Mouse (Mus musculus) hindbrain, embryonic 15.5 days (tissue): ENCODE measurements around the gene Ciao2a. TPM values are rescaled to one million over a fixed set of nuclear protein-coding genes. Genes with fewer than 3 reads are reported as not detected.
A peak's percentile ranks its signal among the peaks of the same experiment; 100 is the strongest.

Experiments used
- ATAC-seq: fragments of 200-750 bp; cut with Nextera tagmentation; 2 replicates; pipeline ENCODE4 v1.8.0; 2017; ENCODE audit warnings: low read depth, moderate number of reproducible peaks, moderate TSS enrichment; ENCODE audit not compliant: low FRiP score
- H3K27ac ChIP-seq: fragments of 300-500 bp; sonication (generic); replicated peaks from 2 replicates; pipeline ENCODE4 v1.5.1; 2015; ENCODE audit warnings: mild to moderate bottlenecking, inconsistent platforms
- H3K27me3 ChIP-seq: fragments of 300-500 bp; sonication (generic); 2 replicates; pipeline ENCODE4 v1.6.1; 2015; ENCODE audit warnings: control low read depth, inconsistent platforms
- H3K36me3 ChIP-seq: fragments of 300-500 bp; sonication (generic); 2 replicates; pipeline ENCODE4 v1.6.1; 2015; ENCODE audit warnings: control low read depth, inconsistent platforms
- H3K4me1 ChIP-seq: fragments of 300-500 bp; sonication (generic); replicated peaks from 2 replicates; pipeline ENCODE4 v1.6.1; 2015; ENCODE audit warnings: control low read depth, inconsistent platforms
- H3K4me2 ChIP-seq: fragments of 300-500 bp; sonication (generic); 2 replicates; pipeline ENCODE4 v1.6.1; 2015; ENCODE audit warnings: moderate library complexity, mild to moderate bottlenecking, inconsistent platforms
- H3K4me3 ChIP-seq: fragments of 300-500 bp; sonication (generic); 2 replicates; pipeline ENCODE4 v1.5.1; 2015; ENCODE audit warnings: mild to moderate bottlenecking, inconsistent platforms
- H3K9ac ChIP-seq: fragments of 300-500 bp; sonication (generic); 2 replicates; pipeline ENCODE4 v1.6.1; 2015; ENCODE audit warnings: inconsistent platforms
- H3K9me3 ChIP-seq: fragments of 300-500 bp; sonication (generic); 2 replicates; pipeline ENCODE4 v1.6.1; 2016; ENCODE audit warnings: control low read depth, inconsistent platforms
- WGBS: fragments of 180-500 bp; shearing (Covaris S2); methylation state at CpG from one replicate; pipeline ENCODE4 v1.1.7; 2015; 5-methylcytosine and 5-hydroxymethylcytosine counted together
- polyA plus RNA-seq: library from polyadenylated mRNA; unstranded; fragments of >200 nt; fragmentation: Nextera tagmentation; extraction: Ambion mirVana; gene quantifications from 2 replicates; pipeline ENCODE4 v1.2.1, GENCODE M21; 2015

The Ciao2a gene
- polyA plus RNA-seq, result 68.5 and 70.1 TPM in 2 replicates

GRCm38 (mm10) chr9:66126456-66127192 lies at the start of gene Ciao2a, which contains the start of gene Snx1:
Ciao2a (plus strand) TSS chr9:66126611.
Snx1 (minus strand) TSS chr9:66126587.
- peak; percentile 81 for ATAC-seq
- peak within 1 kb of the TSS; percentile 52 for H3K4me3 ChIP-seq
- peak within 1 kb of the TSS; percentile 83 for H3K4me2 ChIP-seq
- H3K9me3 ChIP-seq, result no peaks in the 10 kb centered on the region
- 2% methylated on average over 34 of the region's 34 CpGs for WGBS
- peak within 1 kb of the TSS; percentile 75 for H3K27ac ChIP-seq
- H3K9ac ChIP-seq, result peak within 1 kb of the TSS; percentile 56
- H3K27me3 ChIP-seq, result no peaks in the 10 kb centered on the region
- H3K36me3 ChIP-seq, result 0 out of 2 replicates have a peak, but pooled peaks cover 3% of the 10 kb centered on the region
- H3K4me1 ChIP-seq, result peaks cover 41% of the 10 kb centered on the region

GRCm38 (mm10) chr9:66078072-66078471 lies 48.3 kb upstream of the Ciao2a start:
- H3K36me3 ChIP-seq, result no peaks in the 10 kb centered on the region
- H3K4me1 ChIP-seq, result peaks cover 6% of the 10 kb centered on the region; the same call in 1 of the 2 replicates
- peak overlapping the region; percentile 13; the same call in 1 of the 2 replicates for H3K27ac ChIP-seq
- H3K27me3 ChIP-seq, result no peaks in the 10 kb centered on the region
- no peak for ATAC-seq
- H3K4me3 ChIP-seq, result no peak overlapping the region
- no peaks in the 10 kb centered on the region for H3K9me3 ChIP-seq
- 72% methylated on average over 3 of the region's 3 CpGs for WGBS
- H3K4me2 ChIP-seq, result peak overlapping the region; percentile 24; the same call in 1 of the 2 replicates
- H3K9ac ChIP-seq, result no peak overlapping the region

DNA sequence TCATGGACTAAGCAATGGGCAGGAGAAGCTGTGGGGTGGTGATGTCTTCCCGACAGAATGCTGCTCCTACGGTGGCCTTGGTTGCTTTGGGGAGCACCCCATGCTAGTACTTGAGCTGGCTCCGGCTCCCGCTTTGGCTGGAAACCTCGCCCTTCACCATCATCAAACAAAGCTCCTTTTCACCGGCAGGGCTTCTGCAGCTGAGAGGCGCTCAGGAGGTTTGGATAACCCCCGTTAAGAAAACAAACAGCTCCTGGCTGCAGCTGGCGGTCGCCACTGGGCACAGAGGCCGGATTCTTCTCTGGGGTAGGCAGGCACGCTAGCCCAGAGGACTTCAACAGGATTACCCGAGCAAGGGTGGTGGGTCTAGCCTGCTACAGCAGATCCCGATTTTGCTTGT lies 47.9 kb upstream of the Ciao2a start:
- no peaks in the 10 kb centered on the region for H3K36me3 ChIP-seq
- H3K27me3 ChIP-seq, result no peaks in the 10 kb centered on the region
- H3K9me3 ChIP-seq, result no peaks in the 10 kb centered on the region
- H3K4me1 ChIP-seq, result peaks cover 6% of the 10 kb centered on the region; the same call in 1 of the 2 replicates
- no peak overlapping the region for H3K4me3 ChIP-seq
- H3K4me2 ChIP-seq, result peak overlapping the region; percentile 24
- ATAC-seq, result peak; percentile 63; the same call in 1 of the 2 replicates
- peak overlapping the region; percentile 13; the same call in 1 of the 2 replicates for H3K27ac ChIP-seq
- WGBS, result 21% methylated on average over 14 of the region's 14 CpGs
- H3K9ac ChIP-seq, result no peak overlapping the region

GRCm38 (mm10) chr9:66080804-66081459 lies 45.5 kb upstream of the Ciao2a start:
- no peaks in the 10 kb centered on the region for H3K36me3 ChIP-seq
- no peak overlapping the region for H3K4me3 ChIP-seq
- ATAC-seq, result no peak
- peaks cover 6% of the 10 kb centered on the region; the same call in 1 of the 2 replicates for H3K4me1 ChIP-seq
- no peaks in the 10 kb centered on the region for H3K27me3 ChIP-seq
- 85% methylated on average over 3 of the region's 3 CpGs for WGBS
- H3K4me2 ChIP-seq, result no peak overlapping the region
- H3K9ac ChIP-seq, result no peak overlapping the region
- H3K9me3 ChIP-seq, result no peaks in the 10 kb centered on the region
- H3K27ac ChIP-seq, result no peak overlapping the region

DNA sequence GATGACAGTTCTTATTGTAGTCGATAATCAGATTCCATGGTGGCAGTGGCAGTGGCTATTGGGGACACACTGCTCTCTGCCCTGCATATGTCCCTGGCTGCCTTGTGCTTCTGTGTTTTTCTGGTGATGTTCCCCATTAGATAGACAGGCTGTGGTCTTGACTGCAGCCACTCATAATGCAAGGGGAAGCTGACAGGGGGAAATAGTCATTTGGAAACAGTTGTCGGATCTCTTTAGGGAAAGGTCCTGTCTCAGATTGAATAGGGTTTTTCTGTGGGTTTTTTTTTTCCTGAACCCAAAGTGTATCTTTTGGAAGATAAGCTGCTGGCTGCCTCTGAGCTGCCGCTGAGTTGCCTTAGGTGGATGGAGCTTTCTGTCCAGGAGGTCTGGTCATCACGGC lies 44.4 kb upstream of the Ciao2a start:
- peaks cover 8% of the 10 kb centered on the region; the same call in 1 of the 2 replicates for H3K36me3 ChIP-seq
- no peaks in the 10 kb centered on the region for H3K9me3 ChIP-seq
- ATAC-seq, result no peak
- H3K4me2 ChIP-seq, result no peak overlapping the region
- 88% methylated on average over 4 of the region's 4 CpGs for WGBS
- H3K9ac ChIP-seq, result no peak overlapping the region
- H3K27me3 ChIP-seq, result no peaks in the 10 kb centered on the region
- H3K27ac ChIP-seq, result no peak overlapping the region
- no peak overlapping the region for H3K4me3 ChIP-seq
- peaks cover 6% of the 10 kb centered on the region; the same call in 1 of the 2 replicates for H3K4me1 ChIP-seq

DNA sequence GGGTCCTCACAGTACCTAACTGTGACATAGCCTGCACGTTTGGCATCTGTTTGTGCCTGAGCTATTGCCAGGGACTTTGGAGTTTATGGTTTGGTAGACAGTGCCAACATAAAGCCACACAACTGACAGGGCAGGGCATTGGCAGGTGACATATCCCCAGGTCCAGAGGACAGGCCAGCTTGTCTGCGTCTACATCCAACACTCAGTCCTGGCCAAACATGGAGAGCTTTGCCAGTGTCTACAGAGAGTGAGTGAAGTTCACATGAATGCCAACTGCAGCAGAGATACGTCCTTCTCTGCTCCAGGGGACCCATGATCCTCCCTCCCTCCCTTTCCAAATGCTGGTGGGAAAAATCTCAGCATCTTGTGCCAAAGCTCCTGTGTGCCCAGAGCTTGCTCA lies 42.2 kb upstream of the Ciao2a start:
- 84% methylated on average over 3 of the region's 3 CpGs for WGBS
- Histone ChIP-seq H3K27ac (no peak overlapping the region), H3K4me2 (no peak overlapping the region), H3K4me3 (no peak overlapping the region), H3K9ac (no peak overlapping the region), H3K36me3 (peaks cover 24% of the 10 kb centered on the region), H3K4me1 (no peaks in the 10 kb centered on the region), H3K9me3 (no peaks in the 10 kb centered on the region), H3K27me3 (no peaks in the 10 kb centered on the region)
- no peak for ATAC-seq

GRCm38 (mm10) chr9:66087062-66087461 lies 39.3 kb upstream of the Ciao2a start:
- H3K4me3 ChIP-seq, result no peak overlapping the region
- H3K27me3 ChIP-seq, result no peaks in the 10 kb centered on the region
- no peaks in the 10 kb centered on the region for H3K4me1 ChIP-seq
- ATAC-seq, result no peak
- no peak overlapping the region for H3K9ac ChIP-seq
- H3K27ac ChIP-seq, result no peak overlapping the region
- H3K36me3 ChIP-seq, result peaks cover 48% of the 10 kb centered on the region
- H3K9me3 ChIP-seq, result no peaks in the 10 kb centered on the region
- 96% methylated on average over 7 of the region's 7 CpGs for WGBS
- H3K4me2 ChIP-seq, result no peak overlapping the region

GRCm38 (mm10) chr9:66088411-66088810 lies 38.0 kb upstream of the Ciao2a start:
- no peak overlapping the region for H3K27ac ChIP-seq
- peaks cover 62% of the 10 kb centered on the region for H3K36me3 ChIP-seq
- H3K4me2 ChIP-seq, result no peak overlapping the region
- no peaks in the 10 kb centered on the region for H3K4me1 ChIP-seq
- 50% methylated on average over 4 of the region's 4 CpGs for WGBS
- no peak overlapping the region for H3K9ac ChIP-seq
- no peak for ATAC-seq
- no peak overlapping the region for H3K4me3 ChIP-seq
- H3K27me3 ChIP-seq, result no peaks in the 10 kb centered on the region
- no peaks in the 10 kb centered on the region for H3K9me3 ChIP-seq

- no peak overlapping the region for H3K9ac ChIP-seq
- 93% methylated on average over 13 of the region's 13 CpGs for WGBS
- H3K4me3 ChIP-seq, result no peak overlapping the region
- H3K9me3 ChIP-seq, result no peaks in the 10 kb centered on the region
- ATAC-seq, result 0 out of 2 replicates have a peak, but pooled peaks have one; percentile 42
- H3K4me1 ChIP-seq, result no peaks in the 10 kb centered on the region
- peaks cover 84% of the 10 kb centered on the region for H3K36me3 ChIP-seq
- H3K27ac ChIP-seq, result no peak overlapping the region
- no peak overlapping the region for H3K4me2 ChIP-seq
- H3K27me3 ChIP-seq, result no peaks in the 10 kb centered on the region
These were observed 35.7 kb upstream of the Ciao2a start for GRCm38 (mm10) chr9:66090593-66091244.

DNA sequence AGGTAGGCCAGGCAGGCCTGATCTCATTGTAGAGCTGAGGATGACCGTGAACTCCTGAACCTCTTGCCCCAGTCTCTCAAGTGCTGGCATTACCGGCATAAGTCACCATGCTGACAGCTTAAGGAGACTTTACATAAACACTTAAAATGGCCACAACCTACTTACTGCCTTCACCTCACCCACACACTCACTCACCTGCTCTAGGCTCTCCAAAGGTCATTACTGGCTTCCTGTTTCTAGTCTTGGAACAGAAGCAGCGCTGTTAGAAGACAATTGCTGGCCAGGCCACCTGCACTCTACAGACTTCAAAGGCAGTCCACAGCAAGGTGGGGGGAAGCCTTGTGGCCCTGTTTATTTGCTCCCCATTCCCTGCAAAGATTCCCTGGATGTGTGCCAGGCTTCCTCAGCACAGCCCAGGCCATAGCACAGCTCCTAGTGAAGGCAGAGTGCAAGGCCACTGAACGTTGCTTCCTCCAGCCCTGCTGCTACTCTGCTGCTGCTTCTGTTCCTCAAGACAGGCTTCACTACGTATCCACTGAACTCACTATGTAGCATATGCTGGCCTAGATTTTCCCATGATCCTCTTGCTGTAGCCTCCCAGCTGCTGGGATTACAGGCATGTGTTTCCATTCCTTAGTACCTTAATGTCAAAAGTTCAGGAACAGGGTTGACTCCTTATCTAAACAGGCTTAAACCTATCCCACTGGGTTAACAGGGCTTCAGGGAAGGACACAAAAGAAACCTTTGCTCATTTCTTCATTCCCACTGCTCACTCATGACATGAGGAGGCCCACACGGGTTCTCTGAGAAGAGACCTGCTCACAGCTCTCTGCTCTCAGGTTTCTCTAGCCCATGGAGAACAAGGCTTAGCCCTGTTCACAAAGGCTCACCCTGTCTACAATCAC lies 34.8 kb upstream of the Ciao2a start:
- H3K9me3 ChIP-seq, result no peaks in the 10 kb centered on the region
- H3K4me2 ChIP-seq, result no peak overlapping the region
- H3K36me3 ChIP-seq, result peaks cover 88% of the 10 kb centered on the region
- H3K27ac ChIP-seq, result no peak overlapping the region
- H3K4me3 ChIP-seq, result no peak overlapping the region
- H3K9ac ChIP-seq, result no peak overlapping the region
- H3K4me1 ChIP-seq, result no peaks in the 10 kb centered on the region
- WGBS, result 87% methylated on average over 6 of the region's 6 CpGs
- ATAC-seq, result no peak
- H3K27me3 ChIP-seq, result no peaks in the 10 kb centered on the region

DNA sequence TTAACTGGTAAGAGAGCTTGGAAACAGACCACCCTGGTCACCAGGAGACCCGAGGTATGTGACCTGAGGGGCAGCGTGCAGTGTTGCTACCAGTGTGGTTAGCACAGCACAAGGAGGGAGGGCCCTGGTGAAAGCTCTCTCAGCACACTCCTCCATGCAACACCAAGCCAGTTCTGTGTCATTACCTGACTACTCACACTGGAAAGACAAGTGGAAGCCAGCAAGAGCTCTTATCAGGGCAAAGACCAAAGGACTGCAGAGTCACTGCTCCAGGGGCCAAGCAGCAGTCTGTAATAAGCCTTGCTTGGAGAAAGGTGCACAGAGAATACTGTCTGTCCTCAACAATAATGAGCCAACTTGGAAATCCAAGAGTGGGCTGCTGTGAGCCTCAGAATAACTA lies 33.7 kb upstream of the Ciao2a start:
- ATAC-seq, result no peak
- Histone ChIP-seq H3K27ac (no peak overlapping the region), H3K4me3 (no peak overlapping the region), H3K27me3 (no peaks in the 10 kb centered on the region), H3K4me2 (no peak overlapping the region), H3K9me3 (no peaks in the 10 kb centered on the region), H3K36me3 (peaks cover 89% of the 10 kb centered on the region), H3K9ac (no peak overlapping the region), H3K4me1 (no peaks in the 10 kb centered on the region)
- WGBS, result 75% methylated on average over 2 of the region's 2 CpGs
